Mouse (Mus musculus) T-helper 1 cell (primary cell): ENCODE data around the gene Edil3.

ENCODE experiments used
- in situ Hi-C: fragments of 300-600 bp; cut with MboI, MseI; formaldehyde crosslinking; loops from one replicate; pipeline ENCODE4 v1.15.1; 2025; ENCODE audit warnings: high pct_unique_total_duplicates

The Edil3 gene

DNA sequence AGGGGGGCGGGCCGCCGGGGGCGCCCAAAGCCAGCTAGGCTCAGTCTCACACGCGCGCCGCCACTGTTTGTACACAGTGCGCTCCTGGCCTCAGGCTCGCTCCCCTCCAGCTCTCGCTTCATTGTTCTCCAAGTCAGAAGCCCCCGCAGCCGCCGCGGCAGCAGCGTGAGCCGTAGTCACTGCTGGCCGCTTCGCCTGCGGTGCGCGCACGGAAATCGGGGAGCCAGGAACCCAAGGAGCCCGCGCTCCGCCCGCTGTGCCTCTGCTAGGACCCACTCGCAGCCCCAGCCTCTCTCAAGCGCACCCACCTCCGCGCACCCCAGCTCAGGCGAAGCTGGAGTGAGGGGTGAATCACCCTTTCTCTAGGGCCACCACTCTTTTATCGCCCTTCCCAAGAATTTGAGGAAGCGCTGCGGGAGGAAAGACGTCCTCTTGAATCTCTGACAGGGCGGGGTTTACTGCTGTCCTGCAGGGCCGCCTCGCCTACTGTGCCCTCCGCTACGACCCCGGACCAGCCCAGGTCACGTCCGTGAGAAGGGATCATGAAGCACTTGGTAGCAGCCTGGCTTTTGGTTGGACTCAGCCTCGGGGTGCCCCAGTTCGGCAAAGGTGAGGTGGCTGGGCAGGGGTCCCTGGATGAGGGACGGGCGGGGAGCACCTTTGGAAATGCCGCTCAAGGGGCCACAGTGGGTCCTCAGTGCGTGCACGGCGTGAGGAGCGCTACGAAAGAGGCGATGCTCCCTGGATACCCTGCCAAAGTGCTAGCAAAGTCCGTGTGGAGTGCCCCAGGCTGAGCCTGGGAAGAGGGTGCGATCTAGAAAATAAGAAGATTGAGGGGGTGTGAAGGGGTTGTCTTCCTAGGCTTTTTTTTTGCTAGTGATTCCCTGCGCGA, at the start of gene Edil3:
Edil3 (plus strand) TSS at position 33 of the 892 bp plus-strand sequence.
- in situ Hi-C loops, result no loop called here

DNA sequence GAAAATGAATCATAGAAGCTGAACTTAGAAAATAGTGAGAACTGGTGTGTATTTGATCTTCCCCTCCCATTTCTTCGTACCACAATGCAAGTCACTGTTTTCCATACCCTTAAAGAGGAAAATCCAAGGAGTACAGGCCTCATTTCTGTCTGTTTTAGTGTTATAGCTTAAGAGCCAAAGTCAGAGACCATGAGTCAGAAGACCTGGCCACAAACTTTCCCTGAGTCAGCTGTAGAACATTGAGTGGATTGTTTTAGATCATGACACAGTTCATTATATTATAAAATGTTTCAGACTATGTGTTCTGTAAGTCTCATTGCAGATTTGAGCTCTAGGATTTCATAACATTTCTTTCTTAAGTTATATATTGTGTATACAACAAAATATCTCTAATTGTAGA, 22.1 kb upstream of the Edil3 start:
- in situ Hi-C loops, result loop anchor here (5.0 kb wide), 1 partner anchor 73 kb away; no protein-coding TSS in a partner anchor

DNA sequence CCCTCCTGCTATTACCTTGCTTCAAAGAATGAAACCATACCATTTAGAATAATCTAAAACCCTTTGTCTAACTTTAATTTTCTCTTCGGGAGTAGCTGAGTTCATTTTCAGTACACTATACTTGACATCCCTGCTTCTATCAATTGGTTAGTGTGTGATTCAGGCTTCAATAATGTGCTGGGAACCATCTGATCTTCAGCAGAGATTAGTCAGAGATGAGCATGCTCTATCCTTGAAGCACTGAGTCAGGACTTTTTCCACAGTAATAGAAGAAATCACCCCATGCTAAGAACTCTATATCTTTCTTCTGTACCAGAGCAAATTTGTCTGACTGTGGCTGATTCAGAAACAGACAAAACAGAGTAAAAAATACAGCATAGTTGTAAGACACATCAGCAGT, 20.3 kb upstream of the Edil3 start:
- in situ Hi-C loops, result no loop called here

DNA sequence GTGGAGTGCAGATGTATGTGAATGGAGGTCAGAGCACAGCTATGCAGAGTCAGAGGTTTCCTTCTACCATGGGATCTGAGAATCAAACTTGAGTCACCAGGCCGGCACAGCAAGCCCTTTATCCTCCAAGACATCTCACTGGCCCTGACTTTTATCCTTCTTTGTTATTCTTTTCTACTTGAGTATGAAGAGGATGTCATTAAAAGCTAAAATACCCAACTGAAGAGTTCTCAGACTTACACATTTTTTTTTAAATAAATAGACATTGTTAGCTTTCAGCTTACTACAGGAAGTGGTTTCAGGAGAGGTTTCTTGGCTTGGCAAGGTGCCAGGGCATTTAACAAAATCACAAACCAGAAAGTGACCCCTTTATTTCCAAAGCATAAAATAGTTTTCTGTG, 15.4 kb upstream of the Edil3 start:
- in situ Hi-C loops, result no loop called here

DNA sequence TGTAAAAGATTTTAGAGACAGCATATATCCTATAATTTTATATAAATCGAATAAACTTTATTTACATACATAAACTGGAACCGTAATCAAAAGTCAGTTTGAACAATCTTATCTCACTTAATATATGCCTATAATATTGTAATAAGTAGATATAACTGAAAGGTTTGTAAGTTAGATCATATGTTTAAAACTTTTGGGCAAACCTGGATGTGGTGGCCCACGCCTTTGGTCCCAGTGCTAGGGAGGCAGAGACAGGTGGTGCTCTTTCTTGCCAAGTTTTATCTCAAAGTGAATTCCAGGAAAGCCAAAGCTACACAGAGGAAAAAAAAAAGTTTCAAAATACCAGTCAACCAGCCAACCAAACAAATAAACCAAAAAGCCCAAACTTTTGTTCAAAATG, 15.0 kb upstream of the Edil3 start:
- in situ Hi-C loops, result no loop called here

DNA sequence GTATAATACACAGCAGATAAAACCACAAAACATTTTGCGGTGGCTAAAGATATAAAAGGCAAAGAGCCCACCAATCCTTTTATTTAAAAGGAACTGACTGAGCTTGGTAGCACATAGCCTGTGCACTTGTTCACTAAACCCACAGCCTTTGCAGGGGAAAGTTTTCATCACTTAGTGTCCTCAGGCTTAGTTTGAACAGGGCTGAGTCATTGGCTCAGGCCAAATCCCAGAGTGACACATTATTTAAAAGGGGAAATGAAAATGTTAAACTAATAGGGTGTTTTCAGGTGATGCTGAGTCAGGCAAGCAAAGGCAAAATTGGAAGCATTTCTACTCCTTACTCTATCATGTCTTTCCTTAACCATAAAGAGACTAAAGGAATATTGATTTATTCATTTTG, 11.2 kb upstream of the Edil3 start:
- in situ Hi-C loops, result no loop called here

DNA sequence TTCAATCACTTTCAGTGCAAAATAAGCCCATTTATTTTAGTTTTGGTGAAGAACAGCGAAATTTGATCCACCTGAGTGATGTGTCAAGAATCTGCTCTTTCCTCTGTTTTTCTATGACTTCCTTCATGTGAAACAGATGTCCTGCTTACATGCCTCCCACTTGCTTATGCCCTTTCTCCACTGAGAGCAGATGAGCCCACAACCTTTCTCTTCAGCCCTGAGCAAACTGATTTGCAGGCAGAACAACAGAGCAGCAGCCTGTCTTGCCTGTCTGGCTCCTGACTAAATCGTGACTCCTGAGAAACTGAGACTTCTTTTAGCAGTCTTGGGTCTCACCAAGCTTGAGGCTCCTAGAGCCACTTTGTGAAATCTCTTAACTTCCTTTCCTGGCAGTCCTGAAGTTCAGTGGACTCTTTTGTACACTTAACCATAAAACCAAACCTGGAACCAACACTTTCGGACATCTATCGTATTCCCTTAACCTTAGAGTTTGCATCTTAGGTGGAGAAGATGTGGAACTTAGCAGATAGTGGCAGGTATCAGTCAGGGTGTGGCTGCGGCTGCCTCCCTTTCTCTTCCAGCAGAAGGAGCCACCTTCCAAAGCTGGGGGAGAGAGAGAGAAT, 475 bp upstream of the Edil3 start:
- in situ Hi-C loops, result no loop called here

DNA sequence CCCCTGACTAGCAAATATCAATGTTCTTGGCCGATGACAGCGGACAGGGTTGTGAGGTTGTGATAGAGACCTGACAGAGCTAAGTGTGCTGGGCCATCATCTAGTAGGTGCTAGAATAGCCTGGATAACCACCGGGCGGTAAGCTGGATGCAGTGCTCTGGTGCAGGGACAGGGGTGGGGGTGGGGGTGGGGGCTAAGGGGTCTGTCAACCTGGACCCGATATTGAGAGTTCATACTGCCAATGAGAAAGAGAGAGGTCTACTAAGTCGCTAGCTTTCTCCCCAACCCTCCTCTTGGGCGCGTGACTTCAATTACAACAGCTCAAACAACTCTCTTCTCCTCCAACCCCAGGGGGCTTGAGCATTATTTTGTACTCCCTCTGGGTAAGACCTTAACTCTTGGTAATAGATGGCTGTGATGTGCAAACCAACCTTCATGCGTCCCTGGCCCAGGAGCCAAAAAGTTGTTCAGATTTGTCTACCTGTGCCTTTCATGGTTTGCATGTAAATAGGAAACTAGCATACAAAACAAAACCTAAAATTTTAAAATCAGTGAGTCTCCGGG, 1.1 kb downstream of the Edil3 start:
- in situ Hi-C loops, result no loop called here

DNA sequence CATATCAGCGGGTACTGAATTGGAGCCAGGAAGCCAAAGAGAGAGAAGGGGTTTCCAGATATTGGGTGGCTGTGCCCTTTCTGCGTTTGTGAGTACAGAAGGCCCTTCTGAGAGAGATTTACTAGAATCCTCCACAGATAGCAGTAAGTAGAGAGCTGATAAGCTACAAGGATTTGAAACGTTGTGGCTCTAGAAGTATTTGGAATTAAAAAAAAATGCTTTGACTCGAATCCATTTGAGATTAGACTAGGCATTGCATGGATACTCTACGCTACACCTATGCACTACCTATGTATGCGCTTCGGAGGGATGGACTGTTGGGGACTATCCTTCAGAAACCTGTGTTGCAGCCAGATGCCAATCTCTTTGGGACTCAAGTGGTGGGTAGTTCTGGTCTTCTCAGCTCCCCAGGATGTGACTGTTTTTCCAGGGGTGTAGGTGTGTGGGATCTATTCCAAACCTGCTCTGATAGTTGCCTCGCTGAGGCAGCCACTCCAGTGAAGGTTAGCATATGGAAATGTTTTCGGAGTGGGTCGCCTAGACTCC, 1.8 kb downstream of the Edil3 start:
- in situ Hi-C loops, result no loop called here

DNA sequence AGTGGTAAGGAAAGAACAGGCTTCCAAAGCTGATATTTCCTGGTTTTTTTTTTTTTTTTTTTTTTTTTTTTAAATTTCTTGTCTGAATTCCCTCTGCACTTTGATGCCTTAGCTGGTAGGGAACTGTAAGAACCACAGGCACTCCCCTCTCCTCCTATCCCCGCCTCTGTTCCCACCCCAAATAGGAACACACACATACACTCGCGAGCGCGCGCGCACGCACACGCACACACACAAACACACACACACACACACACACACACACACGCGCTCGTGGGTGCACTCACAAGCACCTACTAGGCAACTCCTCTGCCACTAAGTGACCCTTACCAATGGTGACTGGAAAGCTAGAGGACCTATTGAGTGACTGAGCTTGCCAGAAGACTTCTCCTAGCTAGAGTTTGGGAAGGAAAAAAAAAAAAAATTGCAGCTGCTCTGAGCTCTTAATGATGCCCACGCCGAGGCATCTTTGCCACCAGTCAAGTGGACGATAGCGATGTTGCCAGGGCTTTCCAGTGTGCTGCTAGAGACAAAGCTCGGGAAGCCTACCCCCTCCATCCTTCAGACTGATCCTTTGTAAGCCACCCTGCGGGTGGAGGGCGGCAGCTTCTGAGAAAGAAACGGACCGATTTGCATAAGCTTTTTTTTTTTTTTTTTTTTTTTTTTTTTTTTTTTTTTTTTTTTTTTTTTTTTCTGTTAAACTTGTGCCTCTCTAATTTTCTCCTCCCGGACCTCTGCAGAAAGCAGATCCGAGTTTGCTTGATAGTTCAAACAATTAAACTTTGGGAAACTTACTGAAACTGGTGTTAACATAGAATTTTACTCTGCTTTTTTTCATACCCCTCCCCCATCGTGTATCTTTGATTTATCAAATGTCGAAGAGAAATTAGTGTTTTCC, 2.5 kb downstream of the Edil3 start:
- in situ Hi-C loops, result no loop called here

DNA sequence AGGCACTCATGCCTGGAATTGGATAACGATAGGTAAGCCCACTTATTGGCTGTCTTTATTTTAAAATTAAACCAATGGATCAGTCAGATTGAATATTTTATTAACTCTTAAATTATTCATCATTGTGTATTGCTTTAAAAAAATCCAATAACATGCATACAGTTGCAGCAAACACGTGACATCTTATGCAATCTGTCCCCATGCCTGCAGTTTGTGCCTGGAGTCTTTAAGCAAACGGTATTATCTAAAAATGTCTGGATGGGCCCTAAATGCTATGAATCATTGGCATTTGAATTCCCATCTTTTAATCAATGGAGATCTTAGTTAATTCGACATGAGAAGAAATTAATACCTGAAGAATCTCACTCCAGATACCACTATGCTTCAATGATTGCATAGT, 3.2 kb downstream of the Edil3 start:
- in situ Hi-C loops, result no loop called here

DNA sequence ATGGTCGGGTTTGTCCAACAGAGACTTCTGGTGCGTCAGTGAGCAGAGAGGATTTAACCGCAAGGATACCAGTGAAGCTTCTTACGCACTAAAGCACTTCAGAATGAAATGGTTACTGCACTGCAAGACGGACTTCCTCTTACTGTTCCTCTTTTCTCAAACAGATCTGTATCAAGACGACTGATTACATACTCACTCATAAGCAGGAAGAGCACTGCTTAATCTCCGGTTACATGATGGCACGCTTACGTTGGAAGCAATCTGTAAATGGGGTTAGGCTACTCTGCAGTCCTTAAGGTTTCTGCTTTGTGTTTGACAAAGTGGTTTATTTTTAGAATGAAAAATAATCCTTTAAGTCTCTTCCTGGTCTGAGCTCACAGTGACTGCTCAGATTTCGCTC, 7.1 kb downstream of the Edil3 start:
- in situ Hi-C loops, result no loop called here

DNA sequence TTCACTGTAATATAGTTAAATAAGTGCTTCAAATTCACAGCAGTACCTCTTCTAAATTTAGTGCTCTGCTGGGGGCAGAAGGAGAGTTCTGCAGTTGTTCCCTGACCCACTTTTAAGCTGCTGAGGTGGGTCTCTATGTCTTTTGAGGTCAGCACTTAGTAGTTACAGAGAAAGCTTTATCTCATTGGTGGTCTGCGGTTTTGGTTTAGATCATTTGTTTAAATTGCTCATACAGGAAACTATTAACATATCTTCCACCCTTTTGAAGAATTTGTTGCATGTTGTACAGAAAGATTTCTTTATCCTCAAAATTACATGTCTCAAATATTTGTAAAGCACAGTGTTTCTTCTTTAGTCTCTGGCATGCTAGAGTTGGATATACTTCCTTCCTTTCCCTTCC, 12.5 kb downstream of the Edil3 start:
- in situ Hi-C loops, result no loop called here

DNA sequence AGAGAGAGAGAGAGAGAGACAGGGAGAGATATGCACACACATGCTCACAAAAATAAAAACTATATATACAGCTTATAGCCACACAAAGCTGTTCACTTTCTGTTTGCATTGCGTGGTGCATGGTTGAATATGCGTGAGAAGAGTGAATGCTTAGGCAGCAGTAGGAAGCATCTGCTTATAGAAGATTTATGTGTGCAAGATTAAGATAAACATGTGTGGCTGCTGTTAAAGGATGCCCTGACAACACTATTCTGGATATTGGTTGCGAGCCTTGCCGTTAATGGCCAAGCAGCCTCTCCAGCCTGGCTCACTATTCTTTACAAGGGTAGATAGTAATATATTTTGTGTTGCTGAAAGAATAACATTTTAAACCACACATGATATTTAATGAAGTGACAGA, 28.5 kb downstream of the Edil3 start:
- in situ Hi-C loops, result no loop called here

DNA sequence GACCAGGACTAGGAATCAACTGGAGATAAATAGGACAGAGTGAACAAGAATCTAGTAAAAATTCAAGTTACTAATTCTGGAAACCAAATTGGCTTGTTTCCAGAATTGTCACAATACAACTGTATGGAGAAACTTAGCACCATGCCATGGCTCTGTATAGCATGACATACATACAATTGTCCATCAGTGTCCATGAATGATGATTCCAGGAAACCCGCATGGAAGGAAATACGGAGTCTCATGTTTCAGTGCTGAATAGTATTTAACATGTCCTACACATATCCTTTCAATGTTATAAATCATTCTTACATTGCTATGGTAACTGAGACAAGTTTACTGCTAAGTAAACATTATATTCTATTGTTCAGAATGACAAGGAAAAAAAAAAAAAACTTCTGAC, 58.7 kb downstream of the Edil3 start:
- in situ Hi-C loops, result no loop called here

DNA sequence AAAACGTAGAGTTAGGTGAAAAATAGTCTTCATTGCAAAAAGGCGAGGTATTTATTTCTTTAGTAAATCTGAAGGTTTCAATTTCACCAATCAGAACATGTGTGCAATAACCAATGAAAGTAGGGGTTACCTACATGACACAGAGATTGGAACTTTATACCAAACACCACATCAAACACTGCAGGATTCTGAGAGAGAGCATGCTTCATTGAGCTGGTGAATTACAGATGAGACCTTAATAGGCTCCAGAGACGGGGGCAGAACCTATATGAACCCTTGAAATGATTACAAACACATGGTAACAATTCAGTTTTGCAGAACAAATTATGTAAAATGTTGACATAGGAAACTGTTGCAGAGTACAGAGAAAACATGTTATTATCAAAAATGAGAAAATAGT, 69.5 kb downstream of the Edil3 start:
- in situ Hi-C loops, result loop anchor here (10.0 kb wide), 1 partner anchor 926 kb away; no protein-coding TSS in a partner anchor

DNA sequence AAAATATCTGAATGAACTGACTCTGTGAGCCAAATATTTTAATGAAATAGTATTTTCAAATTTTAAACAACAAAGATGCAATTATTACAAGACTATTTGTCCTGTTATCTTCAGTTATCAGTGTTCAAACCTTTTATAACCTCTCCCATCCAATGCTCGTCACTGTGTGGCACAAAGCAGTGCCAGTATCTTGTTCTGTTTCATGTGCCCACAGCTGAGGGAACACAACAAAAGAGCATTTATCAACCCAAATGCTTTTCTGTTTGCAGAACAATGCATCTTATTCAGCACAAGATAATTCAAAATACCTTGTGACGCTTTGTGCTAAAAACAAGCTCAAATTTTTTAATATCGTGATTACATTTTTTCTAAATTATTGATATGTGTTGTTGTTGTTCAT, 78.8 kb downstream of the Edil3 start:
- in situ Hi-C loops, result no loop called here

DNA sequence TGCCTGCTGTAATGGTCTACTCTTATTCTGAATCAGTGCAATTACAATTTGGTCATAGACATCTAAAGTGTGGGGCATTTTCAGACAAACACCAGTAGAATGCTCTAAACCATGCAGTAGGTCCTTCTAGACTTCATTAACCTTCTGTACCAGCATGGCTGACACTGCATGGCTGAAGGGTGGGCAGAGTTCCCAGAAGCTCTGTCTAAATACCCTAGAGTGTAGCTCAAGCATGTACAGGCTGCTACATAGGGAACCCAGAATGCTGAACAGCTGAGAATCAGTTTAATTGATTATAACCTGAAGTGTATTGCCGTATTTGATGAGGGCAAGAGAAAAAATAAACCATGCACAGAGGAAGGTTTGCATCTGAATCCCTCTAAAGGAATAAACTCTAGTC, 86.1 kb downstream of the Edil3 start:
- in situ Hi-C loops, result no loop called here

DNA sequence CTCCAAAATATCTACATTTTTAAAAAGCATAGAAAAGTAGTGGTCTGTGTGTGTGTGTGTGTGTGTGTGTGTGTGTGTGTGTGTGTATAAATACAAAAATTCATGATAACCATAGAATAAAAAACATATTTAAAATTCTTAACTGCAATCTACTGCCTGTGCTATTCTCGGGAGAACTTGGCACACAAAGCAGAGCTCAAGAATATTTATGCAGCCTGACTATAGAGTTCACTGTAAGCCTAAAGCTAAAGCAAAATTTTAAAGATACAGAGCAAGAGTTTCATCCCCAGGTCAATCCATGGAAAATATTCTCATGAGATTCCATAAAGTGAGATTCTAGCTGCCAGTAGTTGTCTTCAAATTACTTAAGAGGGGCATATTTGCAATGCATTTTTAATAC, 86.9 kb downstream of the Edil3 start:
- in situ Hi-C loops, result no loop called here

DNA sequence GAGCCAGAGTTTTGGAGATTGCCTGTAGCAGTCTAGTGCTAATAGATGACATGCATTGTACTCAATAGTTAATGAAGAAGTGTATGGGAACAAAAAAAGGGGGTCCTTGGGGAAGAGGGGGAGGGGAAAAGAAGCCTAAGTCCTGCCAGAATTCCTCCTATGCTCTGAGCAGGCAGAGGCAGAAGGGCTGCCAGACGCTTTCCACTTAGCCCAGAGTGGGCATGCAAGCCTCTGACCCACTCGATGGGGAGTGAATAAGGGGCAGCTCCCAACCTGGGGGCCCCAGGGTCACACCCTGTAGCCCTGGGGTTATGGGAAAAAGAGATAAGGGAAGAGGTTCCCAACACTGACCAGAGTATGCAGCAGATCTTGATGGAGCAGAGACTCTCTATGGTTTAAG, 95.2 kb downstream of the Edil3 start:
- in situ Hi-C loops, result no loop called here

DNA sequence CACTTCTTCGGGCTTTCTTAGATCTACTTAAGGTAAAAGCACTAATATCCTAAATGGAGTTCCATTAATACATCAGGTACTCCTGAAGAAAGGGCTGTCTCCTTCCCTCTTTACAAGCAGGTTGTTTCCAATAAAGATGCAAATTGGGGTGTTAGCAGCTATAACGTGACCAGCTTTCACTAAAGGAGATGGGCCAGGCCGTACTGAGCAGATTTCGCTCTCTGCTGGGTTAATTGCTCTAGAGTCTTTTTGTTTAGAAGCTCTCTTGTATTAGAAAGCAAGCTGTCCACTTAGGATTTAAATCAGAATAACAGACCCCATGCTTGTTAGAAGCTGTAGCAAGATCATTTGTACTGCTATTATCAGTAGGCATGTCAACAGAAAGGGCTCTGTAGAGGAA, 108.4 kb downstream of the Edil3 start:
- in situ Hi-C loops, result no loop called here

DNA sequence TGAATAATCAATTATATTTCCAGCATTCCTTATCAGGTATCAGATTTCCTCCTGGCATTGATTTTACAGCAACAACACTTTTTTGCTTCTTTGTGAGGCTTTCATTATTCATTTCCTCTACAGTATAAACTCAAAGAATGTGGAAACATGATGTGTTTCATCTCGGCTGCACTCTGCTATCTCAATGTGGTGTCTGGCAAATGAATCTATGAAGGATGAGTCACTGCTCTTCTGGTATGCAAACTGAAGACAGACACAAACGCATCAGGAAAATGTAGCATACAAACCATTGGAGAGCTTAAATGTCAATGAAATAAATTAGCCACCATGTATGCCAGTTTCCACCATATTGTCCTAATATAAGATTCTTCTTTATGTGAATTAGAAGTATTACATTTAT, 117.3 kb downstream of the Edil3 start:
- in situ Hi-C loops, result no loop called here
